Mouse (Mus musculus): Measurements from ENCODE around the gene Impdh1.

GRCm38 (mm10) chr6:29214776-29215175, 1.4 kb downstream of the Impdh1 start:
- TF ChIP-seq CTCF (IDR thresholded peaks at IDR 0.05; ENCODE audit: low read depth) (no peak), EP300 (IDR thresholded peaks at IDR 0.05; ENCODE audit: low read depth) (no peak)

All from liver, embryonic 14.5 days (tissue).